Mouse (Mus musculus) hindbrain, embryonic 14.5 days (tissue): Measurements from ENCODE around the gene Serpina1d. TPM values are rescaled to one million over a fixed set of nuclear protein-coding genes. Genes with fewer than 3 reads are reported as not detected.

Source experiments
- polyA plus RNA-seq: library from polyadenylated mRNA; unstranded; fragments of >200 nt; fragmentation: Nextera tagmentation; extraction: Ambion mirVana; gene quantifications from 2 replicates; pipeline ENCODE4 v1.2.1, GENCODE M21; 2014

Gene Serpina1d
- polyA plus RNA-seq, 1 experiment from 2014 or later = not detected

Other genes starting within 250 kb of the Serpina1d start
- gene Ppp4r4, start 241.3 kb downstream of the Serpina1d start, polyA plus RNA-seq = 3.8 and 4.0 TPM in 2 replicates
- 0.11 TPM in 1 of 2 replicates, not detected in the other for gene Serpina10, start 142.1 kb downstream of the Serpina1d start, polyA plus RNA-seq
- gene Serpina6, start 116.4 kb downstream of the Serpina1d start, polyA plus RNA-seq = not detected in 2 replicates
- gene Serpina16, start 97.5 kb downstream of the Serpina1d start, polyA plus RNA-seq = not detected in 2 replicates
- not detected in 2 replicates for gene Serpina1f, start 78.1 kb downstream of the Serpina1d start, polyA plus RNA-seq
- gene Serpina1b, start 56.8 kb upstream of the Serpina1d start, polyA plus RNA-seq = not detected in 2 replicates
- gene Serpina1a, start 90.0 kb upstream of the Serpina1d start, polyA plus RNA-seq = not detected in 2 replicates
- not detected in 2 replicates for gene Serpina1c, start 131.3 kb upstream of the Serpina1d start, polyA plus RNA-seq
- not detected in 2 replicates for gene Serpina1e, start 185.4 kb upstream of the Serpina1d start, polyA plus RNA-seq
- gene Serpina11, start 216.4 kb upstream of the Serpina1d start, polyA plus RNA-seq = not detected in 2 replicates
- gene Serpina9, start 240.2 kb upstream of the Serpina1d start, polyA plus RNA-seq = 0.22 TPM in 1 of 2 replicates, not detected in the other